Mouse (Mus musculus) layer of hippocampus, adult 11-12 months (tissue): ENCODE data around the gene Vegfb.
"Not testable (repeated sequence)": the region's sequence is repeated elsewhere in the genome, so short reads cannot be mapped to it uniquely, and the experiment has no call there.

ENCODE experiments used
- DNase-seq: peaks from one replicate; pipeline ENCODE4 v3.0.0; 2022; ENCODE audit warnings: low spot score

Vegfb gene

DNA sequence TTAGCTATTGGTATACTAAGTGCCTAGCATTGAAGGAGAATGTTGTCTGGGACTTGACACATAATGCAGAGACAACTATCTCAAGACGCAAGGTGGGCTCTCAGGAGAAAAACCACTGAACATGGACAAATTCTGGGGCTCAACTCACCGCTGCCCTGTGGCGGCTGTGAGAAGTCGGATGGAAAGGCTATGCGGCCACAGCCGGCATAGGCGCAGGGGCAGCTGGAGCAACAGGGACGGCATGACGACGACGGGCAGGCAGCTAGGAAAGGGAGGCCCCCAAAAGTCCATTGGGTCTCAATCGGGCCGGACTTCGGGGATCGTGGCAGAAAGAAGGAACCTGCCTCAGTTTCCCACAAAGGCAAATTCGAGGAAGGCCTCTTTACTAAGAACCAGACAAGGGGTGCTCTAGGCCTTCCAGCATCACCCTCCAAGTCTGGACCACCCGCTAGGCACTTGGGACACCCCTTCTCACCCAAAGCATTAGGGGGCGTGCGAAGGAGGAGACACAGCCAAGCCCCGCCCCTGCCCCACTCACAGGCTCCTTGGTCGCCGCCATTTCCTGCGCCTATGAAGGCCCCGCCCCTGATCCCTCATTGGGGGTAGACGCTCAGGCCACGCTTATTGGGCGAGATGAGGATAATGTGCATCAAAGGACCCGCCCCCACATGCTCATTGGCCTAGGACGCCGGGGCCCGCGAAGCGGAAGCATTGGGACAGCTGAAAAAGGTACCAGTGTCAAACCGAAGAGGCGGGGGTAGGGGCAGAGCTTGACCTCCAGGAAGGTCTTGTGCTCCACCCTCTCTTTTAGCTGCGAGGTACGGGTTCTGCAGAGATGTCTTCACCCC lies 4.8 kb upstream of the Vegfb start, which contains the start of gene Dnajc4:
Gene Dnajc4 (minus strand): TSS at position 562 of the 848 bp plus-strand sequence.
- DNase-seq, result peak; percentile 97

DNA sequence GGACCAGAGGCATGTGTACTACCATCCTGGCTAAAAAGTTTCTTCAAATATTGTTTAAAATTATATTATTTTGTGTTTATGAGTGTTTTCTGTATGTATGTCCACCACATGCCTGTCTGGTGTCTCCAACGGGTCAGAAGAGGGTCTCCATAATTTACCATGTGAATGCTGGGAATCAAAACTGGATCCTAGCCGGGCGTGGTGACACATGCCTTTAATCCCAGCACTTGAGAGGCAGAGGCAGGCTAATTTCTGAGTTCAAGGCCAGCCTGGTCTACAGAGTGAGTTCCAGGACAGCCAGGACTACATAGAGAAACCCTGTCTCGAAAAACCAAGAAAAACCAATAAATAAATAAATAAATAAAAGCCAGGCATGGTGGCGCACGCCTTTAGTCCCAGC lies 3.7 kb upstream of the Vegfb start:
- DNase-seq, result not testable (repeated sequence)

DNA sequence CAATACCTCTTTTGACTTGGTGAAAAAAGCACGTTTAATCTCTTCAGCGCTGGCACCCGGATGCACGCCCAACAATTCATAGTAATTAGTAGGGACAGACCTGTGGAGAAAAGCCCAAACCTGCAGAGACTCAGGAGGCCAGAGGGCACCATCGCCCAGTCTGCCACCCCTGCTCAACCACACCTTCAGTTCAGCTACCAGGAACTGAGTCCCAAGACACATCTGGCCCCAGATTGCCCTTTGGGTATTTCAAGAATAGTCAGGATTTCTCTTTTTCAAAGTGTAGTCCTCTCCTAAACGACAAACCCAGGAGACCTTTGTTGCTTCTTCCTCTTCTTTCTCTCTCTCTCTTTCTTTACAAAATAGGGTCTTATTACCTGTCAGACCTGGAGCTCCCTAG lies 3.3 kb upstream of the Vegfb start:
- DNase-seq, result no peak

DNA sequence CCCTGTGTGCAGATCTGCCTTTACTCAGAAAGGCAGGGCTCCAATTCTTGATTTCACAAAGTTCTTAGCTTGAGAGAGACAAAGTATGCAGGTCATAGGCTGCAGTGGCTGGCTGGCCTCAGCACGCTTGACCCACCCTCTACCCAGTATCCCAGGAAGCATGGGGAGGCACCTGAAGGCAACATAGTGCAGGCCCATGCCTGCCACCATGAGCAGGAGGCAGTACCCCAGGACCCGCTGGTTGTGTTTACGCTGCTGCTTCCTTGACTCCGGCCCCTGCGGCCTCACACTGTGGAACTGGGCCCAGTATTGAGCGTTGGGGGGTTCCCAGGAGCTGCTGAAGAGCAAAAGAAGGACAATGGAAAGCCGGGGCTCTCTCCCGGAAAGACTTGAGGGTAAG lies 1.8 kb upstream of the Vegfb start:
- DNase-seq, result no peak

DNA sequence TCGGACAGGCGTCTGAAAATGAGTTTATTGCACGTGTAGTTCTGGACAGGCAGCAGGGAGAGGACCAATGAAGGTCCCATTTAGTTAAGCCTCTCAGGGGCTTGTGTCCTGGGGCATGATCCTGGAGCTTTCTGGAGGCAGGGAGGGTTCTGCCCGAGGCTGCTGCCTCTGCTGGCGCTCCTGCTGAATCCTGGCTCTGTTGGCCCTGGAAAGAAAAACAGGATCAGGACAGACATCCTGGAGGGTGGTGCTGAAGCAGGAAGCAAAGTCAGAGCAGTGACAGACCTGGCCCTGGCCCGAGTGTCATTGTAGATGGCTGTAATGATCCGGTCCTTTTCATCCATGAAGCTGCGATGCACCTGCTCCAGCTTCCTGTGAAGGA lies 444 bp upstream of the Vegfb start:
- no peak for DNase-seq

DNA sequence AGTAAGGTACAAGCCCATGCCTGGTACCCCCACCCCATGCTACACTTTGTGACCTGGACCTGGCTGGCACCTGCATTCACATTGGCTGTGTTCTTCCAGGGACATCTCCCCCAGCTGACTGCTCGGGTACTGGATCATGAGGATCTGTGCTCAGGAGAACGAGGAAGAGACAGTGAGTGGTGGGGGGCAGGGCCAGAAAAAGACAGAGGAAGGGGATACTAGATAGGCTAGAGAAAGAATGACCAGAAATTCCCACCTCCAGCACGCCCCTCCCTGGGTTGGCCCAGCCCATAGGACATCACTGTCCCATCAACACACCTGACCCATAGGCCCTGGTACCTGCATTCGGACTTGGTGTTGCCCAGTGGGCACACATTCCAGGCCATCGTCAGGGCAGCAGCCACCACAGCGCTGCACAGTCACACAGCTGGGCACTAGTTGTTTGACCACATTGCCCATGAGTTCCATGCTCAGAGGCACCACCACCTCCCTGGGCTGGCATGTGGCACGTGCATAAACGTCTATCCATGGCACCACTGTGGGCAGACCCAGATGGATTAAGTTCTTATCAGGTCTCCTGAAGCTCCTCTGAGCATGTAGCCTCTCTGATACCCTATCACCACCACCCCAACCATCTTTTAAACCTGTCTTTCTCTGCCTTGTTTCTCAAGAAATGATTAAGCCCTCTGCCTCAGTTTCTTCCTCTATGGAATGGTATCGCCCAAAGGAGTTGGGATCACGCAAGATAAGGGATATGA lies 1.3 kb downstream of the Vegfb start:
- no peak for DNase-seq

DNA sequence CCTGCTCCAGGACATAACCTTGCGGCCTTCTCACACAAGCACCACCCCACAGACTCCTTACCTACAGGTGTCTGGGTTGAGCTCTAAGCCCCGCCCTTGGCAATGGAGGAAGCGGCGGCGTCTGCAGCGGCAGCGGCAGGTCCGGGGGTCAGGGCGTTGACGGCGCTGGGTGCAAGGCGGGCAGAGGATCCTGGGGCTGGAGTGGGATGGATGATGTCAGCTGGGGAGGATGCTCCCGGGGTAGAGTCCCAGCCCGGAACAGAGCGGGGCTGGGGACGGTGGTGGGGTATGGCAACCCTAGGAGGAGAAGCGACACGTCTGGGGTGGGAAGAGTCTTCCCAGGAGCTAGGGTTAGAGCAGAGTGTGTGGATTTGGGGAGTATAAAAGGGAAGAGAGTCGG lies 2.2 kb downstream of the Vegfb start:
- no peak for DNase-seq

DNA sequence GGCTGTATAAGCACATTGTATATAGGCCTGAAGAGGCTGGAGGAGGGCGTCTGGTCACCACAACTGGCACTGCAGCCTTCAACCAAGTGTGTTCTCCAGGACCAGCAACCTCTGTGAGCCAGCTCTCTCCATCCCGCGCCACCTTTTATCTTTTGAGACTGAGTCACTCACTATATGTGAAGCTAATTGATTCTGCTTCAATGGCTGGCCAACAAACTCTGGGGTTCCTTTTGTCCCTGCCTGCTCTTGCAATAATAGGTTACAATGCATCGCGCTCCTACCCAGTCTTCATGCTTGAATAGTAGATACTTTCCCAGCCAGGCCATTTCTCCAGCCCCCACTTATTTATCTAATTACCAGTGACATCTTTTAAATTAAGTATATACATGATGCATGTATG lies 3.8 kb downstream of the Vegfb start:
- no peak for DNase-seq

DNA sequence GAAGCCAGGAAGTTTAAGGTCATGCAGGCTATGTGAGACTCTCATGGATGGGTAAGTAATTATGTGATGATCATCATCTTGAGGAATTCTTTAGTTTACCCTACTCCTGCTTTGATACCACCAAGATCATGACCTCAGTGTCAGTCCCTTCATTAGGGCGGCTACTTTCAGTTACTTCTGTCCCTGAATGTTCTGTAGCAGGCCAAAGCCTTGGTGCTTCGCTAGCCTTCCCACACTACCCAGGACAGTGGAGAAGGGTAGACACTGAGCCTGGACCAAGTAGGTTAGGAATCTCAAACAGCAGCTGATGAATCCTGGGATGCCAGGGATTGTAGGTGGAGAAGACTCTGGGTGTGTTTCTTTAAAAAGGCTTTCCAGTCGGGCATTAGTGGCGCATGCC lies 6.0 kb downstream of the Vegfb start:
- DNase-seq, result no peak

DNA sequence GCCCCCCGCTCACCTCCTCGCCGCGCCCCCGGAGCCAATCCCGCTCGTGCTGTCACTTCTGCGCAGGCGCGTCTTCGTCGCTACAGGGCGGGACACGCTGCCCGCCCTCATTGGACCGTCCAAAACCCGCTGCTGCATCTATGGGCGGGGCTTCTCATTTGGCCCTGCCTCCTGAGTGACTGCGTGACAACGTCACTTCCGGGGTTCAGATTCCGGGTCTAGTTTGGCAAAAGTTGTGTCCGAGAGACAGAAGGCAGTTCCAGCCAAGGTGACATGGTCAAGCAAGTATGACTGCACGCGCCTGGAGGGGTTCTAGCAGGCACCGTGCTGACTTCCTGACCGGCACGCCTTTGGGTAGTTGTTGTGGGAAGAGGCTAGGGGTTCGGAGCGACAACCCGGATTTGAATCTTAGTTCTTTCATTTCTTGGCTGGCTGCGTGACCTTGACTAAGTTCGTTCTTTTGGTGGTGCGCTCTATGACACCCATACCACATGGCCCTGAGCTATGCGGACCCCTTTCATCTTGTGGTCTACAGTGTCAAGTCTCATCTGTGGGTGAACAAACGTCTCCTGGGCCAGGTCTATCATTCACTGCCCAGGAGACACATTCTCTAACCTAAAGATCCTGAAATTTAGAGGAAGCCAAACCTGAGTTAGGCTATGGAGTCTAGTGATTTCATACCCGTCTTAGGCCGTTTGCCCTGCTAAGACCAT lies 6.9 kb downstream of the Vegfb start, which contains the start of gene Fkbp2:
Gene Fkbp2 (minus strand): TSS at position 121 of the 713 bp plus-strand sequence.
- DNase-seq, result peak; percentile 99

DNA sequence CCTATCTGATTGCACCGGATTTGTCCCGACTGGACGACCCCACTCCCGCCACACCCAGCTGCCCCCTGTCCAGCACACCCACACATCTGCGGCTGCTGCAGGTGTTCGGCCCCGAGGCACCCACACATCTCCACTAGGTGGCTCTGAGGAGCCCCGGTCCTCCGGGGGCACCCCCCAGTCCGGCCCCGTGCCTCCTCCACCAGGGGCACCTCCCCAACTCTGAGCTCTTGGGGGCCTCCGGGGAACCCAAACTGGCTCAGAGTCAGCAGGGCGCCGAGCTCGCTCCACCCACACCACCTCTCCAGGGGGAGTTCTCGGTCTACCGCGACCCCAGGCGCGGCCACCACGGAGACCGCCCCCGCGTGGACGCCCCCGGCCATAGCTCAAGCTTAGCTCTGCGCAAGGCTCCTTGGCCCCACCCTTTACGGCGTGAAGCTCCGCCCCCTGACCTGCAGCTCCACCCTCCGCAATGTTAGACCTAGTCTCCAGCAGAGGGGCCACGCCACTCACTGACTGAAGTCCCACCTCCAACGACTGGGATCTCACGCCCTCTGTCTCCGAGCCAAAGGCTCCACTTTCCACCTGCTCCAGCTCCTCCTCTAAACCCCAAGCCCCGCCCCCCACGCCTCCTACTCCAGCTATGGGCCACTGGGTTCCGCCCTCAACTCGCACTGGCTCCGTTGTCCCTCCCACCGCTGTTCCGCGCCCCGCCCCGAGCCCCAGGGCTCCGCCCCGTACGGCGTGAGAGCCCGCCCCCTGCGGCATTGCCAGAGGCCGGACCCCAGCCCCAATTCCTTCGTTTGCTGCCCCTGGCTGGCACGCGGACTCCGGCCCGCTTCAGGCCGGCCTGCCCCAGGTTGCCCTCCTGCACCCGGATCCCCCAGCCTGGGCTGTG lies 7.7 kb downstream of the Vegfb start:
- DNase-seq, result peak; percentile 99

DNA sequence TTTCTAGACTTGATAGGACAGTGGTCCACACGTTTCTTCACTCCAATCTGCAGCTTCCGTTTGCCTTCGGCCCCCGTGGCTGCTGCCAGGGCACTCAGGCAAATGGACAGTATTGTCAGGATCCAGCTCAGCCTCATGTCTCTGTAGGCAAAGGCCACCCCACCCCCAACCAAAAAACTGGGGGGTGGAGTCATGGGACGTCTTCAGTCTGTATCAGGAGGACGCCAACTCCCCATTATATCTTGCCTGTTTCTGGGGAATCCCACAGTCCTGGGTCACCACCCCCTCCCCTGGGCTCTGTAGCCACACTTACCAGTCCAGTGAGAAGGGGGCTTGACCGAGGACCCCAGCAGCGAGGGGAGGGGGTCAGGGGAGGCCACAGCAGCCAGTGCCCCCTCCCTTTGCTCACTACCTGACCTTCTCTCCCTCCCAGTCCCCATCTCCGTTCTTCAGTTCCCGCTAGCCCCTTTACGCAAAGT lies 8.4 kb downstream of the Vegfb start:
- peak; percentile 57 for DNase-seq

DNA sequence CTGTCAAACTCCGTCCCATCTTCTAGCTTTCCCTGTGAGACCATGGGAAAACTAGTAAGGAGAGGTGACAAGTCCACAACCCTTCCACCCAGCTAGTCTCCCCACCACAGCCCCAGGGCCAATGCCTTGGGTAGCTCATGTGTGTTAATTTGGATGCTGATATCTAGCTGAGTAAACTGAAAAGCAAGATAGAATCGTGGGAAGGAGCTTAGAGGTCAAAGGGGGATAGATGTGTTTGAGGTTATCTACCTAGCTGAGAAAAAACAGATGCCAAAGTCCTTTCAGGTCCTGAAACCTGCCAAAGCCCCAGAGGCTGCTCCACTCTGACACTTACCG lies 8.8 kb downstream of the Vegfb start:
- DNase-seq, result no peak

DNA sequence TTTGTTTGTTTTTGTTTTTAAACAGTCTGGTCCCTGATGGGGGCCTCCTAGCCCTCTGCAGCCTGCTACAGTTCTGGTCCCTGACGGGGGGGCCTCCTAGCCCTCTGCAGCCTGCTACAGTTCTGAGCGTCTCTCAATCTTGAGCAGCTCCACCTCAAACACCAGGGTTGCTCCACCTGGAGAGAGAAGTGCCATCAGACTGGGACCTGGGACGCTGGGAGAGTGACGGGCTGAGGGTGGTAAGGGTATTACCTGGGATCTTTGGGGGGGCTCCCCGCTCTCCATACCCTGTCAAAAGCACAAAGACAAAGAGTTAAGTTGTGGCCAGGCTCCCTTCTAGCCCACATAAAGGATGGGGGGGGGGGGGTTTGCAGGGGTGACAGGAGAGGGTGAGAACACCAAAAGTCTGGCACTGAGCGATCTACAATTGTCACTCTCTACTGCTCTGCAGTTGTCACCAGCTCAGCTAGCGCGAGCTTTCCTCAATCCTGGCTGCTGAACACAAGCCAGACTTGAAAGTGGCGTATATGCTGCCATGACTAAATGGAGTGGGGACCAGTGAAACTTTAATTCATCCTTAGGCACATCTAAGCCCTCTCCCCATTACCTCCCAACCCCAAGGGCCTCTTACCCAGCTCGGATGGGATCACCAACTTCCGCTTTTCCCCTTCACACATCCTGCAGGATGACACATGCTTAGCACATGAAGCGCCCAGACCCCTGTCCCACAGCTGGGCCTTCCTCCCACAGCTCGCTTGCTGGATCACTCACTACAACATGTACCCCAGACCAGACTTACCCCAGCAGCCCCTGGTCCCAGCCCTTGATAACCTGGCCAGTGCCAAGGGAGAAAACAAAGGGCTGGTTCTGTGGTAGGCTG lies 9.5 kb downstream of the Vegfb start:
- DNase-seq, result no peak

DNA sequence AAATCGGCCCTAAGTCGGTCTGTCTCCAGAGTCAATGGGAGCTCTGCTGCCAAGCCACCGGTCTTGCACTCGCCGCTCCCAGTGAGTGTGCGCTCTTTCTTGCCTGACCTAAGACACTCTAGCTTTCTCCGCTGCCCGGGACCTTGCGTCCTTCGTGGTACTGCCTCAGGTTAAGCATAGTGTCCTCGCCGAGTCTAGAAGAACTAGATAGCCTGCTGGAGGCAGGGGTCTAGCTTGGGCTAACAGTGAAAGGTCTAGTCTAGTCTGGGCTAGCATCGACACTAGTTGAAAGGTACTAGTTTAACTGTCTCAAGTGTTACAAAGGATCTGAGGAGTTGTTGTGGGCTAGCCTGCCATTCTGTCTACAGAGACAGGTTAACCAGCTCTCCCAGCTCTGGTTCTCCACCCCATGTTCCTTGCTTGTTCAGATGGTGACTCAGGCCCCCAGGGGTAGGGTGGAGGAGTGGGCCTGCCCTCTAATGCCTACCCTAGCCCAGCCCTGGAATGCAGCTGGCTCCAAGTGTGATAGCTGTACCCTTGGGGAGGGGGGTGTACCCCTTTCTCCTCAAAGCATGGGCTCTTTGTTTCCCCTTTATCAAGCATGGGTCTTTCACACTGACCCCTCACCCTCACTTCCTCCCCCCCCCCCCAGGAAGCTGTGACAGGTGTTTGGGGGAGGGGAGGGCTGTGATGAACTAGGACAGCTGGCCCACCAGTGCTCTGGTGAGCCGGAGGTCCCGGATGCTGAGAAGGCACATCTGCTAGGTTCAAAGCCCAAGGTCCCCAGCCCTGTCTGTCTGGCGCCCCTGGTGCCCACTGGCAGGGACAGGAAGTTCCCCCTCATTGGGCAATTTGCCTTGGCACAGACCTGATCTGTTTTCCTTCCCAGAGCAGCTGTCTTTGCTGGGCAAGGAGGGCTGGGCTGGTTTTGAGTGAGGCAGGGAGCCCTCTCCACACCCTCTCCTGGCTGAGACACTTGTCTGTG lies 11.6 kb downstream of the Vegfb start, which contains the start of gene Plcb3:
Gene Plcb3 (minus strand): TSS at position 934 of the 985 bp plus-strand sequence.
- peak; percentile 71 for DNase-seq

DNA sequence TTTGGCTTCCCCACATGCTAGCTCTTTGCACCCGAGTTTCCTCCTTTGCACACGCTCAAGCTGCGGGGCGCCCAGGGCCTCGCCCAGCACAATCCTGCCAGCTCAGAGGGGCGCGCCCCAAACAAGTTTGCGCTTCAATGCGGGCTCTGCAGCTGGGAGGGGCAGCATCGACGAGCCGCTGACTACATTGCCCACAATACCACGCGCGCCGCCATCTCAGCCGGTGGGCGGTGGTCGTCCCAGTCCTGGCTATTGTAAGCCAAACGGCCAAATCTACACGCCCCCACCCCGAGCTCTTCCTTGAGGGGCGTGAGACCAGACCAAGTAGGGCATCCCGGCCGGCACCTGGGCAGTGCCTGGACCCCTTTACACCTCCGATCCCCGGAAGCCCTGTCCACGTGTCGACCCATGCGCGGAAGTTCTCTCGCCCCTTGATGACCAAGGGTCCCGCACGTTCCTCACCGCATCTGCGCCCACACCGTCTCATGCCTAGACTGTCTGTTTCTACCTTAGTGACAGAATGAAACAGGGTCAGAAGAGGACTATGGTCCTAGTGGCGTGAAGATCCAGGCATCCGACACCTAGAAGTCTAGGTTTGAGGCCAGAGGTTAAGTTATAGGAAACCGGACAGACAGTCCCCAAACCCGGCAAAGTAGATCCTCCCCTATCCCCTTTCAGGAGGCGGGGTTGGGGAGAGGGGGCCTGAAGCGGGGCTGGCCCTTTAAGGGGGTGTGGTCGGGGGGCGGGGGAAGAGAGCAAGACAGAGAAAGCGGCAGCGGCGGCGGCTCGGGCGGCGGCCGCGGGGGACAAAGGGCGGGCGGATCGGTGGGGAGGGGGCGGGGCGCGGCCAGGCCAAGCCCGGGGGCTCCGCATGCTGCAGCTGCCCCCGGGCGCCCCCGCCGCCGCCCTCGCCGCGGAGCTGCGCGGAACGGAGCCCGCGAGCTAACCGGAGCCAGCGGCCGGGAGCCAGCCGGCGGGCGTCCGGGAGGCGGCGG lies 12.9 kb downstream of the Vegfb start, which contains the start of gene Ppp1r14b:
Gene Ppp1r14b (plus strand): TSS at position 758 of the 995 bp plus-strand sequence.
- peak; percentile 75 for DNase-seq

DNA sequence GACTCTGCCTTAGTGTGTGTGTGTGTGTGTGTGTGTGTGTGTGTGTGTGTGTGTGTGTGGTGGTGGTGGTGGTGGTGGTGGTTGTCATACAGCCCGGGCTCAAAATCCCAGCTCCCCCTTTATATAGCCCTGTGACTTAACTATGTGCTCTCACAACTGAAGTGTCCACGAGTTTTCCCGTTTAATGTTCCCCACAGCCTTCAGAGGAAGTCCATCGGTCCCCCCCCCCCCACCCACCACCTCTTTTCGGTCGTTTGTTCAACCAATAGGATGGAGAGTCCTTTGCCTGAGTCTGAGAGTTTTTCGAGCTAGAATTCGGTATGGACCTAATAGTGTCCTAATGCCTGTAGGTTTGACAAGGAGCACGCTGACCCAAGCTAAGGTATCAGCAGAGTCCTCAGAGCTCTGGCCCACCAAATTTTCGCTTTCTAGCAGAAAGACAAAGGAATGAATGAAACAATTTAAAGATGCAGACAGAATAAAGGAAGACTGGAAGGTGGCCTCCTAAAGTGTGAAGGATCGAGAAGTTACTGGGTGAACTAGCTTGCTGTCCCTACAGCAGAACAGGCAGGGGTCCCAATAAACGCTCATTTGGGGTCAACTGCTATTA lies 13.8 kb downstream of the Vegfb start:
- DNase-seq, result no peak
